Mouse (Mus musculus): ENCODE results near the gene Ipo13.

Gene Ipo13

GRCm38 (mm10) chr4:117913421-117913820, 1.4 kb downstream of the Ipo13 start:
- DNase-seq: peak; percentile 58

DNA sequence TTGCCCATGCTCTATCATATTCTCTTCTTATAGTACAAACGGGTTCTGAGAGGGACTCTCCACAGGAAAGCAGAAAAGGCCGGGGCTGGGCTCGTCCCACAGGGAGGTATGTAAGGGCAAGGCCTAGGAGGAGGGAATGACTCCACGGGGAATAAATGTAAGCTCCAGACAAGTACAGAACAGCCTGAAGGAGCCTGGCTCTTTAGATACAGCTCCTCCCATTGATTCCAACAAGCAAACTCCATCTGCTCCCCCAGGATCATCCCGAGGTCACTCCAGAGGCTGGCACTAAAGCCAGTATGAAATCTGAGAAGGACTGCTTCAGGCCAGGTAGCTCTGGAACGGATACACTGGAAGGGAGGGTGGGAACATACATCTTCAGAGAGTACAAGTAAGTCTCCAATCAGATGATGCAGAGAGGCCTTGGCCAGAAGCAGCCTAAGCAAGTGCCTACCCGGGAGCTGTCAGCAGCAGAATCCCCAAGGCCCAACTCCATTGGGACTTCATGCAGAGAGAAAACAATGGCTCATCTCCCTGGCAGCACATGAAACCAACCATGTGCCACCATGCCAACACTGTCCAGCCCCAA, 2.0 kb downstream of the Ipo13 start:
- no peak for DNase-seq

DNA sequence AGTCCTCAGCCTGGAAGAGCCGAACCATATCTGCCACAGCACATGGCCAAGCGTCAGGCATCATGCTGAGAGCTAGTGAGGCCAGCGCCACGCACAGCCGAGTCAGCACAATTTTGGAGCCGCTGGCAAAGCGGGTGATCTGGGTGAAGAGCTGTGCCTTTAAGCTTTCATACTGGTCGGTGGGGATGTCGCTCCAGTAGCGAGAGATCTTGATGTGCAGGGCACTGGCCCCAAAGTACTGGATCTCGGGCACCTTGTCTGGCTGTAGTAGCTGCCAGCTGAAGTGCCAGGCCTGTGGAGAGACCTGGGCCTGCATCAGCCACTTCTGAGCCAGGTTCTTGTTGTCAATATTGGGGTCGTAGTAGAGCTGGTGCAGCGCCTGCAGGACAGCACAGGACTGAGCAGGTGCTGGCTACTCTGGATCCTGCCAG, 2.7 kb downstream of the Ipo13 start:
- DNase-seq: no peak

DNA sequence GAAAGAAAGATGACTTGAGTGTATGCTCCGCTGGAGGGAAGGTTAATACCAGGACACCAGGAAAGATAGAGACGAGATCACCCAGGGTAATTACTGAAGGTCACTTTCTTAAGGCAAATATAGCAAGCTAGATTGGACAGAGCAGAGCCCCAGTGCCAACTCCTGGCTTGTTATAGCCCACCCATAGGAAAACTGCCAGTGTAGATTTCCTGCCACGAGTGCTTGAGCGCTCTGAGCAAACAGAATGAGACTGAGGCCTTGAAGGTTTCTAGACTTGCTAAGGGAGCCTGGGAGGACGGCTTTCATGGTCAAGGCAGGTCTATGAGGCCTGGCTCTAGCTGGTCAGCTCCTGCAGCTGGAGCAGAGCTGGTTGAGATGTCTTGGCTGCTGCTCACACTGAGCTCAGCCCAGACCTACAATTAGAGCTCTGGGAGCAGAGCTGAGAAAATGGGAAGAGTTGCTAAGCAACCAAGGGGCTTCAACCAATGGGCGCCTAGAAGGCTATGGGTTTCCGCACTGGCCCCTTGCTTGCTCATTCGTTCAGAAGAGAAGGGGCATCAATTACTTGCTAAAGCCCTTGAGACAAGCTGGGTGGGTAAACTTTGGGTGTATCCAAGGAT, 5.9 kb downstream of the Ipo13 start:
- no peak for DNase-seq

DNA sequence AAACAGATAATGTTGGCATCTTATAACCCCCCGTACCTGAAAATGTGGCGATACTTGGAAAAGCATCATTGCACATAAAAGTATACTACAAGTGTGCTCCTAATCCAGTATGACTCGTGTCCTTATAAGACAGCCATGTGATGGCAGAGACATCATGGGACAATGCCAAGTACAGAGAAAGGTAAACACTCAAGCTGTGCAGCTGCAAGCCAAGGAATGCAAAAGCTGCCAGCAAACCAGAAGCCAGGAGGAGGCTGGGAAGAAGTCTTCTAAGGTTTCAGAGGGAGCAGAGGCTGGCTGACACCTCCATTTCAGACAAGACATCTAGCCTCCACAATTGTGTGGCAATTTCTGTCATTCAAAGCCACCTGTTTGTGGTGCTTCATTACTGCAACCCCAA, 8.6 kb downstream of the Ipo13 start:
- peak; percentile 71 for DNase-seq

GRCm38 (mm10) chr4:117904761-117905160, 10.0 kb downstream of the Ipo13 start:
- no peak for DNase-seq

DNA sequence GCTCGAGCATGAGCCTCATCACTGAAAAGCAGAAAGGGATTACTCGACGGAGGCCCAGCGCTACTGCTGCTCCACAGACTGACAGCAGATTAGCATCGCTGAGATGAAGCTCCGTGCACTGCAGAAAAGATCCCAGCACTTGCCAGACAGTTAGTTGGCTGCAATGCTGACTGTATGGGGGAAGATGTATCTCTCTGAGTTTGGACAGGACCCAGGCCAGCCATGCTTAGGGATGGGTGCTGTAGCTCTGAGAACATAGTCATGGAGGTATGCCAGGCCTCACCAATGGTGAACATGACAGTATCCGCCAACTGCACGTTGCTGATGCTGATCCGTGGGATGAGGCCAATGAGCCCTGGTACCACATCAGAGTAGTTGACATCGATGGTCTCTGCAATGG, 10.7 kb downstream of the Ipo13 start:
- DNase-seq: no peak

GRCm38 (mm10) chr4:117898111-117898510, 16.7 kb downstream of the Ipo13 start:
- no peak for DNase-seq

- no peak for DNase-seq
Observed at GRCm38 (mm10) chr4:117896031-117896430, 18.8 kb downstream of the Ipo13 start.

- no peak for DNase-seq
Observed at GRCm38 (mm10) chr4:117895339-117895738, 19.5 kb downstream of the Ipo13 start.

GRCm38 (mm10) chr4:117894601-117895000, 20.2 kb downstream of the Ipo13 start:
- DNase-seq: no peak

DNA sequence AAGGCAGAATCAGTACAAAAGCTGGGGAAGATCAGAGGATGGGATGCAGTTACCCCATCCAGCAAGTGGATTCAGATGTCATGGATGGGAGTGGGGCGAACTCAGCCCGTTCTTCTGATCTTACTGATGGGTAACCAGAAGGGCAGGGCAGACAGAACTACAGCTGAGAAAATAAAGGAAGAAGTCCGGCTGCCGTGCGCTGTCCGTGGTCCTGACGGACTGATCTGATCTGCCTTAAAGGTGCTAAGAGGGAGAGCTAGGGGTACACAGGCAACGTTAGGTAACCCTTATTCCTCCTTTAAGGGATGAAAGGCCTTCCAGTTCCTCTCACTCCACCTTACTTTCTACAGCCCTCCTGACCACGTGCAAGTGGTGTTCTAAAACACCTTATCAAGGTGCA, 21.4 kb downstream of the Ipo13 start:
- DNase-seq: peak; percentile 57

DNA sequence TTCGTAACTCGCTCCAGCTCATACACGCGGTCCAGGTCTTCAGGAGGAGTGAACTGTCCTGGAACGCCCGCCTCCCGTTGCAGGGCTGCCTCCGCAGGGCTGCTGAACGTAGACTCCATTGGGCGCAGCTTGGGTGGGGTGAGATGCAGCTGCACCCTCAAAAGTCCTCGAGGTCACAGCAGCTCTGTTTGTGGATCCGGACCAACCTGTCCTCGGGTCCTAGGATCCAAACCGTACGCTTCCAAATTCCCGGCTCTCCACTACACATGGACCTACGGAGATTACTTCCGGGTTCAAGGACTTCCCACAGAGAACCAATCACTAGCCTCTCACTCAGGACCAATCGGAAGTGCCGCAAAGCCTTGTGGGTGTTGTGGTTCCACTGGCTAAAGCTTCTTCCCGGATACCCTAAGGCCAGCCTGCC, 23.0 kb downstream of the Ipo13 start, which contains the start of gene Dph2:
Dph2 (minus strand) TSS at position 295 of the 424 bp plus-strand sequence.
- DNase-seq: peak; percentile 91

GRCm38 (mm10) chr4:117890750-117891149, 24.0 kb downstream of the Ipo13 start:
- DNase-seq: no peak

DNA sequence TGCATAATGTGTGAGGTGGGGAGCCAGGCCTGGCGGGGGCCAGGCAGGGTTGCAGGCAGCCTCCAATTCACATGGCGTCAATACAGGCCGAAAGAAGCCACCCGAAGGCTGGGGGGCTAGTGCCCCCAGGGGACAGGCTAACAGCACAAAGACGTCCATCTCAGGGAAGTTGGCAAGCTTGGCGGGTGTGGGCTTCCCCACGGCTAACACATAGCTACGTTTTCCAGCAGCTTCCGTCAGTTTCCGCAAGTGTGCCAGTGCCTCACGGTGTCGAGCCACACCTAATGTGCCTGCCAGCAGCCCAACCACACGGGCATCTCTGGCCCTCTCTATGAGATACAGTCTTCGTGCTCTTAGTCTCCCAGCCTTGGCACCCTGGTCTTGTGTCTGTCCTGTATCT, 24.8 kb downstream of the Ipo13 start:
- no peak for DNase-seq

DNA sequence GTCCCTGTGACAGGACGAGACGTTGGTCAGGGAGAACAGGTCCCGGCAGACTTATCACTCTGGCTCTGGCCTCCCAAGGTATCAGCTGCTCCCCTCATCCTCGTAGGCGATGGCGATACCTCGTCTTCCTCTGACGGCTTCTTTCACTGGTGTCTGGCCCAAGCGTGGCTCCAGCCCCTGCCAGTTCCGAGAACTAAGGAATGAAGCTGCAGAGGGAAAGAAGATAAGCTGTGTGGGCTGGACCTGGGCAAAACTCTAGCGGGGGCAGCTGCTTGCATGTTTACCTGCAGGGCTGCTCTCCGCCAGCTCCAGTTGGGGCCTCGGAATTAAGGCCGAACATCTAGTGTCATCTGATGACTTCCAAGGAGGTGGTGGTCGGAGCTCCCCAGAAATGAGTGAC, 25.3 kb downstream of the Ipo13 start:
- DNase-seq: no peak

DNA sequence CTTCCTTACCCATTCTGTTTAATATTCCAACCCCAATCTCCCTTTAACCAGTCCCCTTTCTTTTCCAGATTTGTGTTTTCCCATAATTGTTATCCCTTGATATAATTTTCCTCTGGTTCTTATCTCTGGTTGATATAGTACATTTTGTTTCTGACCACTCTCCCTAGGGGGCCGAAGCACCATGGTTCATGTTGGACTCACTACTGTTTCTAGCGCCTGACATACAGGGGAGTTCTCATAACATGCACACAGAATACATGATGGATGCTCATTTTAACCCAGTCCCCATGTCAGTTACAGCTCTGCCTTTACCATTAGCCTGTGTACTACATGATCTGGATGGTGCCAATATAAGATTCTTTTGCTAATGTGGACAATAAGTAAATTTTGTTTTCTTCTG, 26.9 kb downstream of the Ipo13 start:
- DNase-seq: no peak

DNA sequence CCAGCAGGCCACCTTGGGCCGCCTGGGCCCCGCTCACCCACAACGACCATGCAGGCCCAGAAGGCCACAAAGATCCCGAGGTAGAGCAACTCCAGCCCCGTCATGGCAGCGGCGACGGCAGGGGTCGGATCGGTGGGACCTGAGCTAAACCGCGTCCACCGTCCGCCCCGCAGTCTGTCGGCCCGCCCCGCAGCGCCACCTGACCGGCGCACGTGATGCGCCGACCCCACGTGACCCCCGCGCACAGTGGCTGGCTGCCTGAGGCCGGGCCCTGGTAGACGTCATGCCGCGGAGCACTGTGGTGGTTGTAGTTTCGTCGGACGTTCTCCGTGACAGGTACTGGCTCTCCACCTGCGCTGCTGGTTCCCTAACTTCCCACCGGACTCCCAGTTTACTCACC, 27.7 kb downstream of the Ipo13 start, which contains the start of gene Atp6v0b:
Atp6v0b (minus strand) TSS at position 201 of the 400 bp plus-strand sequence.
- peak; percentile 95 for DNase-seq

- DNase-seq: peak; percentile 30
Observed at GRCm38 (mm10) chr4:117886644-117887043, 28.2 kb downstream of the Ipo13 start.

GRCm38 (mm10) chr4:117885994-117886393, 28.8 kb downstream of the Ipo13 start:
- DNase-seq: no peak

DNA sequence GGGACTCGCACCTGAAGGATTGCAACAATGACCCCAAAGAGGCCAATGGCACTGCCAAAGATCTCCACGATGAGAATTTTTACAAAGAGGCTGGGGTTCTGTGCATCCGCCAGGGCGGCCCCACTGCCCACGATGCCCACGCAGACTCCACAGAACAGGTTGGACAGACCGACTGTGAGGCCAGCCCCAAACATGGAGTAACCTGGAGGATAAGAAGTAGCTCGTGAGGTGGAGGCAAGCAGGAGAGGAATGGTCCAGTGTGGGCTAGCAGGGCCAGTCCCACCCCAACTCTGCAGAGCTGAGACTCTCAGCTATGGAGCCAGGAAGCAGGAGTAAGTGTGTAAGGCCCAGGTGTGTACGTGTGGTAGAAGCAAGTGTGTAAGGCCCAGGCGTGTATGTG, 29.7 kb downstream of the Ipo13 start:
- DNase-seq: no peak

DNA sequence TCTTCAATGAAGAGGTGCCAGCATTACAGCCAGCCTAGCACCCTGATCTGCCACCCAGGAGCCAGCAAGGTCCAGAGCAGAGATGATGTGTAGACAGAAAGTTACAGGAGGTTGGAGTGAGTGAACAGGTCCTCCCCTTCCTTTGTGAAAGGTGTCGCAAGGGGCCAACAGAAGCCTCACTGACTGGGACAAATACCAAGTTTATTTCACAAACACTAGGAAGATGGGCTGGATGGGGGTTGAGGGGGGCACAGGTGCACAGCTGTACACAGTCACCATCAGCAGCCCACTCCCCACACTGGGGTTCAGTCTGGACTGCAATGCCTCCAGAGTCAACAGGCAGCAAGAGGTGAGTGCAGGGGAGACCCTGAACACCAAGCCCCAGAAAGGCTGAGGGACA, 30.7 kb downstream of the Ipo13 start:
- DNase-seq: no peak

GRCm38 (mm10) chr4:117882701-117883691, 31.8 kb downstream of the Ipo13 start, which contains the start of gene B4galt2:
Gene B4galt2, minus strand, starts transcription at chr4:117883487.
- DNase-seq: peak; percentile 62
